Mouse (Mus musculus): ENCODE results near the gene Tmem185b.

Tmem185b gene

DNA sequence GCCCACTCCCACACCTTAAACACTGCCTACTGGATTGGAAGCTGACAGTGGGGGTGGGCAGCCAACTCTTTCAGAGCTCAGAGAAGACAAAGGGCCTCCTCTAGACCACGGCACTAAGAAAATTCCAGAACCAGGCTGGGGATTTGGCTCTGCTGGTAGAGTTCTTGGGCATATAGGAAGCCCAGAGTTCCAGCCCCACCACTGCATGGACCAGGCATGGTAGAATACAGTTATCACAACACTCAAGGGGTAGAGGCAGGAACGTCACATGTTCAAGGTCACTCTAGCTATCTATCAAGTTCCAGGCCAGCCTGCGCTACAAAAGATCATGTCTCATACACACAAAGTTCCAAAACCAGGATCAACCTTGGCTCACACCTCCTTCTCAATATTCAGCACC lies 22.8 kb upstream of the Tmem185b start:
- in situ Hi-C loops (cut with MboI, MseI) = no loop called here

DNA sequence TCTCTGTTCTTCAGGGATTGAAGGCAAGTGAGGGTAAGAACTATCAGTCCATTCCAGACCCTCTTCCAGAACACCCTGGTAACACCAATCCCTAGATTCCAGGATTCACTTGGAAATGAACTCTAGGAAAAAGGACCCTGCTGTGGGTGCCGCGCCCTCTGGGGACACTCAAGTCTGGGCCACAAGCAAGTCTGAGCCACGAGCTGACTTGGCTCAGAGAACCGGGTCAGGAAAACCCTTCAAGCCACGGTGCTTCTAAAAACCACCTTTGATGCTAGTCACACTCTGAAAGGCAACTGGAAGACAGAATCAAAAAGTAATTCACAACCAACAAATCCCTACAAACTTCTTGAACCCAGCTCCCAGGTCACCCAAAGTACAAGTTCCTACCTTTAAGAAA lies 22.2 kb upstream of the Tmem185b start:
- in situ Hi-C loops (cut with MboI, MseI) = no loop called here

DNA sequence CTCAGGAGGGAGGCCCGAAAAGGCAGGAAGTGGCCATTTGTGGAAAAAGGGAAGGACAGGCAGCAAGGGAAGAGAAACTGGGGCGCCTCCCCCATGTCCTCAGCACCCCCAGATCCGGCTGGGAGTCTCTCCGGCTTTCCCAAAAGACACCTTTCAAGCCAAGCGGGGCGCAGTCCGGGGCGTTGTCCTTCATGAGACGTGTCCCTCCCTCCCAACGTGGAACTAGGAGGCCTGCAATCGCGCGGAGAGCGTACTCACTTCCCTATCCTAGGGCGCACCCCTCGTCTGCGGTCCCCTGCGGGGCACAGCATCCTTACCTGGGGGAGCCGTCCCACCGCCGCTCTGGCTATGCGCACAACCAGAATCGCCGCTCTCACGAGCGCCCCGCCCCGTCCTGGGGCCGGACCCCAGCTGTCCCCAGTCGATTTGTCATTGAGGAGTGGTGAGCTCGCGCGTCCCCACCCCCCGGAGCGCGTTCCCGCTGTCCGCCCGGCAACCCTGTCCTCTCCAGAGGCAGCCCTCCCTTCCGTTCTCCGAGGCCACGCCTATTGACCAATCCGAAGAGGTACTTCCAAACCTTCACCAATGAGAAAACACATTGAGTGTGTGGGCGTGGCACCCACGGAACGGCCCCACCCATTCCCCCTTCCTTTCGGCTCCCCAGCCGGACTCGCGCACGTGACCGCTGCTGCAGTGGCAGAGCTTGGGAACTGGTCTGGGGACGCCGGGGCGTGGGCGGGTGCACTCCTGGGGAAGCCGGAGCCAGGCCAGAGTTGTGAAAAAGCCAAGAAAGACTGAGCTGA lies 21.5 kb upstream of the Tmem185b start, which contains the start of gene Ralb:
Gene Ralb (minus strand): TSS at position 535 of the 803 bp plus-strand sequence.
- in situ Hi-C loops (cut with MboI, MseI) = no loop called here

DNA sequence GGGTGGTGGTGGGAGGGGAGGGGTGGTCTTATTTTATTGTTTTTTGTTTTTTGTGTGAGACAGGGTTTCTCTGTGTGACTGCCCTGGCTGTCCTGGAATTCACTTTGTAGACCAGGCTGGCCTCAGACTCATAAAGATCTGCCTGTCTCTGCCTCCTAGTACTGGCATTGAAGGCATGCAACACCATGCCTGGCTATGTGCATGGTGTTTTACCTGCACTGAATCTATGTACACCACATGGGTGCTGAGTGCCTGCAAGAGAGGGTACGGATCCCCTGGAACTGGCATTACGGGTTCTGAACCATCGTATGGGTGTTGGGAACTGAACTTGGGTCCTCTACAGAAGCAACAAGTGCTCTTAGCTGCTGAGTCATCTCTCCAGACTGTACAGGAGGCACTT lies 20.0 kb upstream of the Tmem185b start:
- in situ Hi-C loops (cut with MboI, MseI) = no loop called here

DNA sequence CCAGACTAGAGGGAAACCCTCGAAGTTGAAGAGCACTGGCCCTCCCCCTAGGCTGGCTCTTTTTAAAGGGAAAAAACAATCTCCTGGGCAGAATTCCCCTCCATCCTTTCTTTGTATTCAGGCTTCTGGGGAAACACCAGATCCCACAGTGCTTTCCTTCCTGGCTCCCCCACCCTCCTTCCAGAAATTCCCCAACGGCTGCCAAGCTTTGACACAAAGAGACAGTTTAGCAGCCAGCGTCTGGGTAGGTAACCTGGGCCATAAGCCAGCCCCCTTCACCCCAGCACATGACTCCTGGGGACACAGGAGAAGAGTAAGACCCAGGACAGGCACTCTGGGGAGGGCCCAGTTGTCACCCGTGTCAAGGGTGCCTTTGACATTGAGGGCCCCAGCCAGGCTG lies 17.4 kb upstream of the Tmem185b start:
- in situ Hi-C loops (cut with MboI, MseI) = no loop called here

DNA sequence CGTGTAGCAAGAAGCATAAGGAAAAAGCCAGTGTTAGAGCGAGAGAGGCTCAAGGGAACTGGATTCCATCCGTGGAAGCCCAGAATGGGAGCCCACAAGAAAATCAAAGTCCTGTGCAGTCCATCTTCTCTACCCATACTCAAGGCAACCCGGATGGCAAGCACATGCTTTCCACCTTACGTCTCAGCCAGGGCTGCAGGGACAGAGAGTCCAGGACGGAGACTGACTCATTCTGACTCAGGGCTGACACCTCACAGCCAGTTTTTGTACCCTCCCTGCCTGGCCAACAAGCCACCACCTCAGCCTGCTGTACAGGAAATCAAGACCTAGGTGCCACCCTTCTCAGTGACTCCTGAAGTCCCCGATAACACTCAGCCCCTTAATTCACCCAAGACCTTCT lies 16.5 kb upstream of the Tmem185b start:
- in situ Hi-C loops (cut with MboI, MseI) = no loop called here

DNA sequence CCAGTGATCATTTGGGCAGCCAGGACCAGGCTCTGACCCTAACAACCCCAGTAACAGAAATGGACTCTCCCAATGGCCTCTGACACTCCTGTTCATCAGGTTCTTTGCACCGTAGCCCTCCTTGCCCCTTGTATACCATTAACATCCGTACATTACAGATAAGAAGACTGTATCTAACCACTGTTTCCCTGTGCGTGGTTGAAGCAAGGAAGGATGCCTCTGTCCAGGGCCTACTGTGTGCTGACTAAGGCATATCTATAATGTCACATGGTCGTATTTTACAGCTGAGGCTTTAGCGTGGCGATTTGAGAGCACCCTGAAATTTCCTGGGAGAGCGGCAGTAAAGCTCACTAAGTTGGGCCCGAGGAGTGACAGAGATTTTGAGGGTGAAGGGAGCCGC lies 15.6 kb upstream of the Tmem185b start:
- in situ Hi-C loops (cut with MboI, MseI) = no loop called here

DNA sequence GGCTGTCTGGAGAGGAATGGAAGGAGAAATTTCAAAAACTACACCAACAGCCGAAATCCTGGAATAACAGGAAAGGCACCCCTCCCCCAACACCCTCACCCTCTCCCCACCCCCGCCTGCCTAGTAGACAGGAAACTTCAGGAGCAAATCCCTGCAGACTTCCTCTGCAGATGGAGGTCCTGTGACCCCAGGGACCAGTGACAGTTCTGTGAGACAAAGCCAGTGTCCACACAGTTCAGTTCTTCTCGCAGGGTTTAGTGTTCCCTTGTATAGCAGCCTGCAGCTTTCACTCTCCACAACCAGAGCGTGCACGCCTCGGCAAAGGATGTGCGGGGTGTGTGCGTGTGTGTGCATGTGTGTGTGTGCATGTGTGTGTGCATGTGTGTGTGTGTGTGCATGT lies 15.1 kb upstream of the Tmem185b start:
- in situ Hi-C loops (cut with MboI, MseI) = no loop called here

DNA sequence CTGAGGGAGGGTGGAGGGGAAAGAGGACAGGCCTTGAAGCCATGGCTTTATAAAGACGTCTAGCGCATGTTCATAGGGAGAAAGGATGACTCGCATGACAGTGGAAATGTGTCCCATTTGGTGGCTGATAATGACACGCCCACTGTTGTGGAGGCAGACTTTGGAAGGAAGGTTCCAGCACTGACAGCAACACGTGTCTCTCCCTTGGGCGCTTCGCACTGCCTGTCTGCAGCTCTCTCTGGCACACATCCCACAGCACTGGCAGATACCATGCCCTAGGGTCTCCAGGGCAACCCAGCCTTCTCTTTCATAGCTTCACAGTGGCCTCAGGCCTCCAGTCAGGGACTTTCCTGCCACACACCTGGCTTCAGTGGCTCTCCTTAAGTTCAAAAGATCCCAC lies 7.9 kb upstream of the Tmem185b start:
- in situ Hi-C loops (cut with MboI, MseI) = no loop called here

DNA sequence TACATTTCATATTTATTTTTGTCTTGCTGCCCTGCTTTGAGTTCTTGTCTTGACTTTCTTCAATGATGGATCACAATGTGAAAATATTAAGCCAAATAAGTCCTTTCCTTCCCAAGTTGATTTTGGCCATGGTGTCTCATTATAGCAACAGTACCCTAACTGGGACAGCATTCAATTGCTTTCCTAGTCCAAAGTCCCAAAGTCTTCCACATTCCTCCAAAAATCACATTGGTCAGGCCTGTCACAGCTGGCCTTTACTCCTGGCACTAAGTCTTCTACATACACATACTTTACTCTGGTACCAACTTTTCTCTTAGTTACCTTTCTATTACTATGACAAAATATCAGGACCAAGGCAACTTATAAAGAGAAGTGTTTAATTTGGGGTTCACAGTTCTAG lies 7.2 kb upstream of the Tmem185b start:
- in situ Hi-C loops (cut with MboI, MseI) = no loop called here

DNA sequence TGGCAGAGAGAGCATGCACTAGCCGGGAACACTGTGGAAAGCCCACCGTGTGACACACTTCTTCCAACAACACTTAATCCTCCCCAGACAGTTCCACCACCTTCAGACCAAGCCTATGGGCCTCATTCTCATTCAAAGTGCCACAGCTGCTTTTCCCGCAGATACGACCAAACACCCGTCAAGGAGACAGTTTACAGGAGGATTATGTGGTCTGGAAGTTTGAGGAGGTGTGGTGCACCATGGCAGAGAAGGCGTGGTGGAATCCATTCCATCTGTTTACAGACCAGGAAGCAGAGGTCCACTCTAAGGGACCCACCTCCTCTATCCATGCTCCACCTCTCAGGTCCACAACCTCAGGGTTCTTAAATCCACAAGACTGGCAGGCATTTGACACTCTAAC lies 6.7 kb upstream of the Tmem185b start:
- in situ Hi-C loops (cut with MboI, MseI) = no loop called here

DNA sequence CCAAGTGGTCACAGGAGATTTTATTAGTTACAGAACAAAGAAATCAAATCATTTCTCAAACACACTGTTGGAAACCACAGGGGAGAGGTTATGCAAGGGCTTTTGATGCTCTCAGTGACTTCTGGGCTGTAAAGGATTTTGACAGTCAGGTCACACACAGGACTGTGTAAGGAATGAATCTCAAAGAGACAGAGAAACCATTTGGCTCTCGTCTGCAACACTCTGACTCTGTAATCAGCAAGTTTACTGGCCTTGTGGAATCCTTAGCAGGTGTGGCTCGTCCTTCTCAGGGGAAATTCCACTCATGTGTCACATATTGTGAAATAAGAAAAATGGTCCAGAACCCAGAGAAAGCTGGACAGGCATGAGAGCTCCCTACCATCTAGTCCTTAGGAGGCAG lies 4.9 kb upstream of the Tmem185b start:
- in situ Hi-C loops (cut with MboI, MseI) = no loop called here

DNA sequence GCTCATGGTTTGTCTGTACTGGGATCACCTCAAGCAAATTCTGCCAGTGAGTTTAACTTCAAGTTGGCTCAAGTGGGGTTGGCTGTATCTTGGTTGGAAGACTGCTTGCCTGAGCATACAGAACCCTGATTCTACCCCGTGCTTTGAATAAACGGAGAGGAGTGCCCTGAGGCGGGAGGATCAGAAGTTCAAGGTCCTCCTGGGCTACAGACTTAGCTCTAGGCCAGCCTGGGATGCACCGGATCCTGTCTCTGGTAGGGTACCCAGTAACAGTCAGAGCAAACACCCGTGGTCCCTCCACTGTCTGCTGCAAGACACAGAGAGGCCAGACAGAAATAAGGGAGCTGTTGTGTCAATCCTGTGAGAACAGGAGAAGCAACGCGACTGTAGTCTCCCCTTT lies 4.3 kb upstream of the Tmem185b start:
- in situ Hi-C loops (cut with MboI, MseI) = no loop called here

DNA sequence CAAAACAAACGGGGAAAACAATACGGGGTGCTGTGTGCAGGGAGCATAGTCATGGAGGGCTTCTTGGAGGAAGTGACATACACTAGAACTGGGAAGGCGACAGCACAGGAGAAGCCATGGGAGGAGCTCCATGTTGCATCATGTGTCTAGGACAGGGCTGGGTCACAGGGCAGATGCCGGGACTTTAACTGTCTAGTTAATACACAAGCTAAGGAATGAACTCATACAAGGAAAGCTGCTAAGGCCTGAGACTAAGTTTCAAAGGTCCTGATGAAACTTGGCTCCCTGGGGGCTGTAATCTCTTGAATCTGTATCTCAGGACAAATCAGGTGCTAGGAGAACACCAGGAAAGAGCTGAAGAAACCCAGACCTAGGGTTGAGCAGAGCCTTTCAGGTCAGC lies 3.2 kb upstream of the Tmem185b start:
- in situ Hi-C loops (cut with MboI, MseI) = no loop called here

DNA sequence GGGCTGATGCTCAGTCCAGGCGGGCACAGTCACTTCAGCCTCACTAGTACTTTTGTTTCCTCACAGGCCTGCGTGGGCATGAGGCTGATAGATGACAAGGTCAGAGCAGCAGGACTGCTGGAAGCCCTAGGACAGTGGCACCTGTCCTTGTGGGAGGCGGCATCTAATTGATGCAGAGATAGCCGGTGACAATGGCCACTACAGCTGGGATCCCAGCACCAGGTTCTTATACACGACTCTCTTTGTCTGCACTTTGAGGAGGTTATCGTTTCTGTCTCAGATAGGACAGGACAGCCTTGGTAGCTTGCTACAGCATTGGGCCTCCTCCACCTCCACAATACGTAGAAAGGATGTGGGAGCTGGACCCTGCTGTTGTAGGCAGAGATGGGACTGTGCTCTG lies 2.6 kb upstream of the Tmem185b start:
- in situ Hi-C loops (cut with MboI, MseI) = no loop called here

DNA sequence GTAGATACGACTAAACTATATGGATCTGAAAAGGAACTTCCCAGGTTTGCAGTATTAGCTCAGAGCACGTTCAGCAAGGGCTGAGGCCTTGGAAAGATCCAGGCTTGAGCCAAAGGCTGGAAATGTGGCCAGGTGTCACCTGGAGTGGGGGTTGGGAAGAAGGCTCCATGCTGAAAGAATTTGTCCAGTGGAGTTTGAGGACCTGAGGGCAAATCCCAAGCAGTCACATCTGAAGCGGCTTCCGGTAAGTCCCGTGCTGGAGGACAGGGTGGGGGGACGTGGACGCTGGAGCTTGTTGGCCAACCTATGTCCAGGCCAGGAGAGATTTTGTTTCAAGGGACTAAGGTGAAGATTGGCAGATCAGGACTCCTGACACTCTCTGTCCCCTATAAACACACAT lies 2.1 kb upstream of the Tmem185b start:
- in situ Hi-C loops (cut with MboI, MseI) = no loop called here

DNA sequence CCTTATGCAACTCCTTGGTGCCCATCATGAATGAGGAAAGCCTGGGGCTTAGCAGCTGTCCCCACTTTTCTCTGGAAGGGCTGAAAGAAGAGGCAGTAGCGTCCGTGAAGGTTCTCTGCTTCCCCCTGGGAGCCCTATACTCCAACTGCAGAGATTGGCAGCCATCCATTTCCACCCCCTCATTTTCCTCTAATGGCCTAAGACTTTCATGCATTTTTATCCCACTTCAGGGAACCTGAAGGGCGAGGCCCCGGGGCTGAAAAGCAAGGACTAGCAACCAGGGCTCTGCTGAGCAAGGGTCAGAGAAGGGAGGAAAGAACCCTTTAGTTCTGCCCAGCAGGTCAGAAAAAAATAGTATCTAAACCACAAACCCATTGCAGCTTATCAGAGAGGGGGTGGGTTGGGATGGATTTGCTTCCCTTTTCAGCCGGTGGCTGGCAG lies 936 bp upstream of the Tmem185b start:
- in situ Hi-C loops (cut with MboI, MseI) = no loop called here

DNA sequence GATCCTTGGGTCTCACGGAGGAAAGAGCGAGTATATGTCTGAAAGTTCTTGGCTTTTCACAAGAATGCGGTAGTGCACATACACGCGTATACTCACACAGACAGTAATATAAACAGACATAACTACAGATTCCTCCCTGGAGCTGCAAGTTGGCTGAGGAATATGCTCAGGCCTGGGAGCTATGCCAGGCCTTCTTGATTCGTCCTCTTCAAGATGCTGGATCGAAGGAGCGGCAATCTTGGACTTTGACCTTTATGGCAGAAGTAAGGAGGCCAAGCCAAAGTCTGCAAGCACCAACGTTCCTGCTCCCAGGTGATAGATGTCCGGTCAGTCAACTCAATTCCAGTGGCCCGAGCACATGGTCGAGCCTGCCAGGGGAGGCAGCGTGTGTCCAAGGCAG lies 5.0 kb downstream of the Tmem185b start:
- in situ Hi-C loops (cut with MboI, MseI) = no loop called here

DNA sequence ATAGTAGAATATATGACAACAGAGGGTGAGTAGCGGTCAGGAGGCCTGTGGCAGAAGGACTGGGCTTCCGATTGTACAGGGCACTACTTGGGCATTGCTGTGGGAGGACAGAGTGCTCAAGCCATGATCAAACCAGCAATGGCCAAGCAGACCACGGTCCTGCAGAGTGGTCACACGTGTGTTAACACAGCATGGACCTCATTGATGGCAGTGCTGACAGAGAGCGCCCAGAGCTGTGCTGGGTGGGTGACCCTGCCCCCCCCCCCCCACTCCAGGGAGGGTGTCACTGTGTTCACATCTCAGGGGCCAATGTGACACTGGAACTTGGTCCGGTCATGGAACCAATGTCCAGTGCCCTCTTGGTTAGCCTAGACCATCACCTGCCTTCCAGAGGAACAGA lies 6.2 kb downstream of the Tmem185b start:
- in situ Hi-C loops (cut with MboI, MseI) = no loop called here

DNA sequence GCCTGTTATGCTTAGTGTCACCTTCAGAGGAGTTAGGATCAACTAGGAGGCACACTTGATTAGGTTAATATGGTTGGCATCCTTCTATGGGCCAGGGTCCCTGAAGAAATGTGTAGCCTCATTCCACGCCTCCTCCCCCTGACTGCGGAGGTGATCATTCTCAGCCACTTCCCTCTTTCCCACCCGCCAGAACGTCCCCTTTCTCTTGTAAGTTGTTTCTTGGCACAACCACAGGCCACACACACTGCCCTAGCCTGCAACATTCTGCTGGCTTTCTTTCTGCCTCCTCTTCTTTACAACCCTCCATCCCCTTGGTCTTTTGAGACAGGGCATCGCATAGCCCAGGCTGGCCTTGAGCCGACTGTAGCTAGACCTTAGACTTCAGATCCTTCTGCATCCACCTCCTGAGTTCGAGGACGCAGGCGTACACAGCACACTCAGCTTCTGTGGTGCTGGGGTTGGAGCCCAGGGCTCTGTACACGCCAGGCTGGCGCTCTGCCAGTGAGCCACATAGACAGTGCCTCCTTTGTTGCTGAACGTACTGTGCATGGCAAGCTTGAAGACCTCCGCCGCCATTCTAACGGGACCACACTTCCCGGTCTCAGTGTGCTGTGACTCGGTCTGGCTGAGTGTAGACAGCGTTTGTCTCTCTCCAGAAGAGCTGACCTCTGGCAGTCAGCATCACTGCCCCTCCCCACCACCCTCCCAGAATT lies 7.3 kb downstream of the Tmem185b start:
- in situ Hi-C loops (cut with MboI, MseI) = no loop called here

DNA sequence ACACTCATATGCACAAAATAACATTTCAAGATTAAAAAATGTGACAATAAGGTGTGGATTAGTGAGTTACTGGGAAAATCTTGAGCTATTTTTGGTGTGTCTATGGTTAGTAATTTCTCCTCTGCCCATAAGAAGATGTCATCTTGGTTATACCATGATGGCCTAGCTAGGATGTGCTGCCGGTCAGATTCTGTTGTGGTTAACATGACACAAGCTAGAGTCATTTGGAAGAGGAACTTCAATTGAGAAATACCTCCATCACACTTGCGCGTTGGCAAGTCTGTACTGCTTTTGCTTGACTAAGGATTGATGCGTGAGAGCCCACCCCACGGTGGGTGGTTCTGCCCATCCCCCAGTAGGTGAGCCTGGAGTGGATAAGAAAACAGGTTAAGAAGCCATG lies 8.4 kb downstream of the Tmem185b start:
- in situ Hi-C loops (cut with MboI, MseI) = no loop called here

DNA sequence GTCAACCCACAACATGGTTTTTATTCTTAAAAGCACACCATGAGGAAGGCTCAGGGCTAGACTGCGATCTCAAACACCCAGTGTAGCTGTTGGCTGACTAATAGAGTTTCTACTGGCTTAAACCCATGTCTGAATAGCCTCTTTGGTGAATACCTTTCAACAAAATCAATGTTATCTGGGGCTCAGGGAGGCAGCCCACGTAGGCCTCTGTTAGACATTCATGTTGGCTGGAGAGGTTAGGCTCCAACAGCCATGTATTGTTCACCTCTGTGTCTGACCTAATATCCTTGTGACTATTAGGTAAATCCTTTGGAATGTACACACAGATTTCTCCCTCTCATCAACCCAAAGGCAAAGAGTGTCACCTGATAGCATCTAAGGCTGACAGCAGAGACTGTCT lies 10.2 kb downstream of the Tmem185b start:
- in situ Hi-C loops (cut with MboI, MseI) = no loop called here

DNA sequence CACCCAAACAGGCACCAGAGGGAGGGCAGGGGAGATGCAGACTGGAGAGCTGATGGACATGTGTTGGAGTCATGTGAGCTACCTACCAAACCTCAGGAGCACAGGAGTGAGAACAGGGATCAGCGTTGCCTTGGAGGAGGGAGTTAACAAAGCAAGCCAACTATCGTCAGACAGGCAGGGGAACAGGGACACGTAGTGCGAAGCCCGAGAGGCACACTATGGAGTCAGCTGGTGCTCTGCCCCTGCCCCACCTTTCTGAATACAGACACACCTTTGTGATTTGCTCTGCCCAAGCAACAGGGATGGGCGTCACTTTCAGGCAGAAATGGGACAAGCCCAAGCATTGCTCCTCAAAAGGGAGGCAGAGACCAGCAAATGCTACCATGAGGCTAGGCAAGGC lies 11.7 kb downstream of the Tmem185b start:
- in situ Hi-C loops (cut with MboI, MseI) = no loop called here
